Mouse (Mus musculus) adrenal gland, postnatal 4 days (tissue): Measurements from ENCODE around the gene Nxn. TPM values are rescaled to one million over a fixed set of nuclear protein-coding genes. Genes with fewer than 3 reads are reported as not detected.
"Not testable (repeated sequence)": the region's sequence is repeated elsewhere in the genome, so short reads cannot be mapped to it uniquely, and the experiment has no call there.

Source experiments
- DNase-seq, 2 experiments: peaks; one replicate each; pipeline ENCODE4 v3.0.0; 2021 to 2022; ENCODE audit warnings: low spot score in 2 of 2, mixed read lengths in 2 of 2
- total RNA-seq, 2 experiments: library from RNA; stranded (reverse); gene quantifications; 2 replicates each; pipeline ENCODE4 v1.2.3; 2021

Nxn gene
- total RNA-seq, 2 experiments from 2014 or later: 26.4 to 28.3 TPM

DNA sequence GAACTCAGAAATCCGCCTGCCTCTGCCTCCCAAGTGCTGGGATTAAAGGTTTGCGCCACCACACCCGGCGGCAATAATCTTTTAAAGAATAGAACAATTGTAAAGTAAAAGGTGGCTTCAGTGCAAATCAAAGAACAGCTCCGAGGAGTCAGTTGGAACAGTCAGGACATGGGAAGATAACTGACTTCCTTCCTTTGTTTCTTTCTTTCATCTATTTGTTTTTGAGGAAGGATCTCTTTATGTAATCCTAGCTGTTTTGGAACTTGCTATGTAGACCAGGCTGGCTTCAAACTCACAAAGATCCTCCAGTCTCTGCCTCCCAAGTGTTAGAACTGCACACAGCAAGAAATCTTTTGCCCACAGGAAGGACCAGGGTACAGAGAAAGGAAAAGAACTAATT is 174.3 kb downstream of the Nxn start:
- DNase-seq: no peak

DNA sequence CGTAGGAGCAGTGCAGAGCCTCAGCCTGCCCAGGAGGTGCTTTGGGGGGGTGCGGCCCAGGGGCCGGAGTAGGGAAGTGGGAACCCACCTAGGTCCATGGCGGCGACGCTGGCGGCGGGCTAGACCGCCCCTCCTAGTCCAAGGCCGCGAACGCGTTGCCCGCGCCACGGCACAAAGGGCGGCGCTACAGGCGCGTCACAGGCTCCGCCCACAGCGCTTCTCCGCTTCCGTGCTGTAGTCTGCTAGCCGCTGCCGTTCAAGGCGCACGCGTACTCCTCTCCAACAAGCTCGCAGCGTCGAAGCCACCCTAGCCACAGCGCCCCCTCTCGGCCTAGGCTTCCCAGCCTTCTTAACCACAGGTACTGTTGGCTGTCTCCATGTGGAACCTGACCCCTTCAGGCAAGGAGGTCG is 181.5 kb downstream of the Nxn start, which contains the start of the genes Dbil5 and Gemin4:
TSS of gene Dbil5 (plus strand) at position 219 of the 411 bp plus-strand sequence.
TSS of gene Gemin4 (minus strand) at position 275 of the 411 bp plus-strand sequence.
- peak; percentile 91 to 93 for DNase-seq

DNA sequence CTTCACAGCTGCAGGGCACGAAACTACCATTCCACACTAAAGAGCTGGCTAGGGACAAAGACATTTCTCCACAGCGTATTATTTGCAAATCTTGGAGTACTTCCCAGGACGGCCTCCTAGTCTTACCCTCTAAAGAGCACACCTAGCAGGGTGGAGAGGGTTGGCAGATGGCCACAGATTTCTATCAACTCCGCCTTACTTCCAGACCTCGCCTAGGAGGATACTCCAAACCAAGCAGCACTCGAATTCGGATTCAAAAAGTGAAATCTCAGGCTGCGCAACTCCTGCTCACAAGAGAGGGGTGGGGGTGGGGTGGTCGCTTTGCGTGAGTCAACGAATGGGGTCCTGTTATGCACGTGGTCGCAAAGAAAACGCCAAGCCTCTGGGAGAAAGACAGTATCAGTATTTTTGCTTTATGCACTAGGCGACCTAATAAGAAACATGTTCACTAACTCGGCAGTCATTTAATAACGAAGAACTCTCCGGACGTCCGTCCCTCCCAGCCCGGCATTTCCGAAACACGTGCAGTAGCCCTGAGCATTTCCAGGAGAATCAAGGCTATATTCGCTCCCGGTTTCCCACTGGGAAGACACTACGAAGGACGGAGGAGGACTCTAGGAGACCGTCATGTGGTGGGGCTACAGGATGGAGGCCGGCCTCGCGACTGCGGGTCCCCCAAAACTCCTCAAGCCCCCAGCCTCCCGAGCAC is 182.1 kb downstream of the Nxn start:
- no peak for DNase-seq

DNA sequence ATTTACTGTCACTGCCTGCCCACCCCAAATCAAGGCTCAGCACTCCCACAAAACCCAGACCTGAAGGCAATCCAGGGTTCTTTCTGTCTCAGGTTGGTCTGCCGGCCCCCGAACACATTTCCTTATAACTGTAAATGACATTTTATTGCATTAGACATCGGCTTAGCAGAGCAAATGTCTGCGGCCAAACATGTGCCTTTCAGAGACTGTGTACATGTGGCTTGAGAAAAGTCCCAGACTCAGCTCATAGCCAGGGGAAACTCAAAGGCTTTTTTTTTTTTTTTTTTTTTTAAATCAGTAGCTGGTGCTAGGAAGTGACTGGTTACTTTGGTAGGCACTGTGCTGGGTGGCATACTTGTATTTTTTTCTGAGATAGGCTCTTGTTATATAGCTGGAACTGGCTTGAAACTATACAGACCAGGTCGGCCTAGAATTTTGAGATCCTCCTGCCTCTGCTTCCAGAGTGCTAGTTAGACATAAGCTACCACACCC is 182.8 kb downstream of the Nxn start:
- DNase-seq: no peak

DNA sequence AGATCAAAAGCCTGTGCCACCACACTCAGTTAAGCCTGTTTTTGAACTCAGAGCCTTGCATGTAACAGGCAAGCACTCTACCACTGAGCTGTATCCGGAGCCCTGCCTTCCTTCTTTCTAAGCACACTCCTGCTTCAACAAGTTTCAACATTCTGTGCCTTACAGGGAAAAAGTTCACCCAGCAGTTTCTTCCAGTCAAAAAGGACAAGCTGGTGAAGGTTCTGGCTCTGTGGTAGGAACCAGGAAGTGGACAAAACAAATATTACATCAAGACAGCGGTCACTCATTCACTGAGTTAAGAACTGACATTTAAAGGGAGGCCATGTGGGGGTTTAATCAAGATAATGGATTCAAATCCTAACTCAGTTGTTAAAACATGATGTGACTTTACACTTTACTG is 183.9 kb downstream of the Nxn start:
- no peak for DNase-seq

DNA sequence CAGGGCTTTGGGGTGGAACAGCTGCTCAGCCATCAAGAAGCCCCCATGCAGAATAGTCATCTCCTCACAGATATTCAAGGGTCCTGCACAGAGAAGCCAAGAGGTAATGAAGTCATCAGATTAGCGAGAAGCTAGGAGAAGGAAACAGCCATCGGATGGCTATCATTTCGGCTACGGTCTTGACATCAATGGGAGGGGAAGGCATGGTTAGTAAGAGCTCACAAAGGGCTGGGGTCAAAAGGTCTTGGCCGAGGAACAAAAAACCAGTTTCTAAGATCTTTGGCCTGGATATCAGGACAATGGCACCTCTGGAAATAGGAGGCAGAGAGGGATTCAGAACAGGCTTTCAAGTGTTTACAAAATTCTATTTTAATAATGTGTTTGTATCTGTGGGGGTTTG is 185.1 kb downstream of the Nxn start:
- no peak for DNase-seq

DNA sequence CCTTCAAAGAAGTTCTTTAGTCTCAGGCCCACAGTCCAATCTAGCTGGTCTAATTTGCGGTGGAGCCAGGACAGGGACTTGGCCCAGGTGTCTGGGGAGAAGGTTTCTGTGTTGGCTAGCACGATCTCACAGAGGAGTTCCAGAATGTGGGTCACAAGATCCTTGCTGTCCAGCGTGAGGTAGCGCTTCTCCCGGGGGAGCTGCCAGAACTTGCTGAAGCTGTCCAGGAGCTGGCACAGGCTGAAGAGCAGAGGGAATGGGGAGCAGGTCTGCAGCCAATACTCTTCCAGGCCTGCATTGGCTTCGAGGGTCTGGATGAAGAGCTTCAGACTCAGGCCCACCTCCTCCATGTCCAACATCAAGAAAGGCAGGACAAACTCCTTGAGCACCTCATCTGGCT is 187.3 kb downstream of the Nxn start:
- not testable (repeated sequence) for DNase-seq

DNA sequence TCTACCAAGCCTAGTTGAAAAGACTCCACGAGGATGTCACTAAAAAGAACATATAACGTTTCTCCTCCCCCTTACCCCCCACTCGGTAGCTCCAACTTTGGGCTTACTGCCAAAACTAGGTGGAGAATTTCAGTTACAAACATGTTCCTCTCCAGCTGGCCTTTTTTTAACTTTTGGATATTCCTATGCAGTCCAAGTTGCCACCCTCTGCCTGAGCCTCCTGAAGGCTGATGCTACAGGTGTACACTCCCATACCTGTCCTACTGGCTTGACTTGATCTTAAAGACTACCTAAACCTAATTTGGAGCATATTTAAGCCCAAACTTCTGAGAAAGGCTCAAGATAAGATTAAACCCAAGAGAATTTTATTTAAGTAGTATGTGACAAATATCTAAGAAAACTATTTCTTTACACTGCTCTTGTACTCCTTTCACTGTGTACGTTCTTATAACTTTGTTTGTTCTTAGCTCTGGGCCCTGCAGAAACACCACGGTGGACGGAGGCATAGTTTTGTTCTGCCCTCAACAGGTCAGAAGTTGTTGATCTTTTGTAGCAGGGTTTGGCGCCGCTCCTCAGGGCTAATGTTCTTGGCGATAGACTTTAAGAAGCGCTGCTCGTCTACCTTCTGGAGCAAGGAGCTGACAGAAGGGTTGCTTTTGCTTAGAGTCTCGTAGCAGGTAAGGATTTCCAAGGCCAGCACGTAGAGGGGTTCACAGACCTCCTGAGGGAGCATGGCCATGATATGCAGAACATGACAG is 188.5 kb downstream of the Nxn start:
- no peak for DNase-seq

Other genes with a start within 250 kb of the Nxn start
- gene Vps53, start 219.5 kb downstream of the Nxn start, total RNA-seq: 10 to 100 TPM; 42.2 to 49.3 TPM
- gene Fam57a, start 219.5 kb downstream of the Nxn start, total RNA-seq: 10 to 100 TPM in 1 of 2 experiments, 1 to 10 TPM in 1; 9.8 to 10.5 TPM
- gene Dbil5, start 181.5 kb downstream of the Nxn start, total RNA-seq: under 1 TPM in 1 of 2 experiments, not detected in 1; 0.59 TPM
- 10 to 100 TPM in 1 of 2 experiments, 1 to 10 TPM in 1; 9.6 to 10.3 TPM for gene Gemin4, start 181.5 kb downstream of the Nxn start, total RNA-seq
- gene Mrm3, start 155.4 kb downstream of the Nxn start, total RNA-seq: 10 to 100 TPM; 21.3 to 22.1 TPM
- gene Glod4, start 155.4 kb downstream of the Nxn start, total RNA-seq: 100 to 1,000 TPM in 1 of 2 experiments, 10 to 100 TPM in 1; 85.6 to 109 TPM
- gene Timm22, start 7.8 kb upstream of the Nxn start, total RNA-seq: 10 to 100 TPM; 46.5 to 52.9 TPM
- gene Abr, start 223.2 kb upstream of the Nxn start, total RNA-seq: 10 to 100 TPM; 64.2 to 68.9 TPM